Mouse (Mus musculus) granulocyte monocyte progenitor cell, adult 5-6 weeks (primary cell): Measurements from ENCODE around the gene Gm11084. TPM values are rescaled to one million over a fixed set of nuclear protein-coding genes. Genes with fewer than 3 reads are reported as not detected.

Source experiments
- ATAC-seq: replicated peaks from 2 replicates; pipeline ENCODE4 v1.8.0; 2016; ENCODE audit warnings: mild to moderate bottlenecking, moderate TSS enrichment, inconsistent platforms; ENCODE audit not compliant: poor library complexity, severe bottlenecking
- total RNA-seq, 2 experiments: library from RNA; stranded (forward) in 1 of 2; stranded (reverse) in 1 of 2; fragments of 200-712, 200-1000 nt in 1 of 2; fragments of >200 nt in 1 of 2; fragmentation: Nextera tagmentation in 1 of 2; gene quantifications; 2 replicates each; pipeline ENCODE4 v1.2.3; 2014 to 2017

The Gm11084 gene
- total RNA-seq (2014; fragmentation: Nextera tagmentation) = not detected in 2 replicates
- total RNA-seq (2017) = not detected in 2 replicates

- no peak for ATAC-seq
Observed at GRCm38 (mm10) chr2:72986616-72987015, at the start of gene Gm11084. Gene Gm11084, minus strand, starts transcription at chr2:72986716.

- 0 out of 2 replicates have a peak, but pooled peaks have one; percentile 27 for ATAC-seq
Observed at GRCm38 (mm10) chr2:73031061-73032055, 44.8 kb upstream of the Gm11084 start.

GRCm38 (mm10) chr2:73029846-73030245 lies 43.3 kb upstream of the Gm11084 start:
- ATAC-seq = peak; percentile 75

GRCm38 (mm10) chr2:73028019-73028418 lies 41.5 kb upstream of the Gm11084 start:
- ATAC-seq = no peak

- ATAC-seq = no peak
Observed at GRCm38 (mm10) chr2:73027126-73027525, 40.6 kb upstream of the Gm11084 start.

GRCm38 (mm10) chr2:73023803-73024202 lies 37.3 kb upstream of the Gm11084 start:
- peak; percentile 95 for ATAC-seq

- no peak for ATAC-seq
Observed at GRCm38 (mm10) chr2:73021046-73021445, 34.5 kb upstream of the Gm11084 start.

- ATAC-seq = peak; percentile 73
Observed at GRCm38 (mm10) chr2:73019371-73020146, 33.0 kb upstream of the Gm11084 start.

GRCm38 (mm10) chr2:73014063-73014462 lies 27.5 kb upstream of the Gm11084 start:
- peak; percentile 70; the same call in 1 of the 2 replicates for ATAC-seq

- ATAC-seq = peak; percentile 42
Observed at GRCm38 (mm10) chr2:73012636-73013035, 26.1 kb upstream of the Gm11084 start.

- peak; percentile 23 for ATAC-seq
Observed at GRCm38 (mm10) chr2:73007472-73007871, 21.0 kb upstream of the Gm11084 start.

- peak; percentile 31 for ATAC-seq
Observed at GRCm38 (mm10) chr2:73005611-73006515, 19.3 kb upstream of the Gm11084 start.

GRCm38 (mm10) chr2:73003751-73004717 lies 17.5 kb upstream of the Gm11084 start:
- ATAC-seq = peak; percentile 70

GRCm38 (mm10) chr2:73003049-73003448 lies 16.5 kb upstream of the Gm11084 start:
- peak; percentile 61 for ATAC-seq

- ATAC-seq = no peak
Observed at GRCm38 (mm10) chr2:73002451-73002850, 15.9 kb upstream of the Gm11084 start.

- no peak for ATAC-seq
Observed at GRCm38 (mm10) chr2:73001994-73002393, 15.5 kb upstream of the Gm11084 start.

GRCm38 (mm10) chr2:73000194-73000593 lies 13.7 kb upstream of the Gm11084 start:
- no peak for ATAC-seq

- ATAC-seq = no peak
Observed at GRCm38 (mm10) chr2:72997586-72997985, 11.1 kb upstream of the Gm11084 start.
